Mouse (Mus musculus) small intestine, adult 2 months (tissue): ENCODE data around the gene Zbtb21.

Experiments
- CTCF ChIP-seq: fragments of 200-500 bp; IDR thresholded peaks from 2 replicates; pipeline ENCODE4 v1.5.1; 2012; ENCODE audit warnings: low read depth, mild to moderate bottlenecking, control low read depth, inconsistent platforms, low read length, moderate library complexity, mixed read lengths; ENCODE audit not compliant: insufficient replicate concordance, insufficient read length; ENCODE audit errors: extremely low read depth
- POLR2A ChIP-seq: fragments of 200-500 bp; IDR thresholded peaks from 2 replicates; pipeline ENCODE4 v1.6.1; 2012; ENCODE audit warnings: low read depth, mild to moderate bottlenecking, control low read depth, inconsistent platforms, low read length, moderate library complexity

- no peak for TF ChIP-seq CTCF
- TF ChIP-seq POLR2A: no peak
Observed at GRCm38 (mm10) chr16:97977722-97978121, 15.3 kb upstream of the Zbtb21 start.
